Mouse (Mus musculus): ENCODE measurements at regions not wholly inside any gene's neighbourhood (a gene's known extent, or its start where the extent isn't known, plus 50 kb on each side); places are given as distances from the start of the nearest gene placed in this dataset.

DNA sequence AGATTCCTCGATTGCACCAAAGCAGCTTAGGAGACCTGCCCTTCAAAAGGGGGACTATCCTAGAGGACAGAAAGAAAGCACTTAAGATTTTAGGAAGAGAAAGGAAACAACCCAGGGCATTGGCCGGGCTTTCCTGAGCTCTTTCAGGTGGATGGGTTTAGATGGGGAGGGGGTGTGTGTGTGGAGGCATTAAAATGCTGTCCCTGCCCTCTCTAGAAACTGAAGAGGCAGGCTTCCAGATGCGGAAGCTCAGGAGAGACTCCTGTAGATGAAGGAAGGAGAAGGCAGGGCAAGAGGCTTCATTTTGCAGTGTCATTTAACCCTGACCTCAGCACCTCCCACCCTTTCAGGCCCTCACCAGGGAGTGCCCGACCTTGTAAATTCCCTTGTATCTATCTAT is 278.8 kb upstream of the Robo1 start:
- TF ChIP-seq EP300 (IDR thresholded peaks at IDR 0.05; ENCODE audit: low read depth) (no peak), CTCF (IDR thresholded peaks at IDR 0.05; ENCODE audit: low read depth) (no peak)
- ATAC-seq (ENCODE audit: insufficient read depth), result no peak
- Histone ChIP-seq H3K4me3 (ENCODE audit: insufficient read depth in 1 of 2, low read depth in 2 of 2, low read length in 2 of 2) (no peak overlapping the region), H3K36me3 (replicated peaks; ENCODE audit: control insufficient read depth, insufficient read depth, low read depth) (no peaks in the 10 kb centered on the region), H3K9me3 (ENCODE audit: control insufficient read depth, low read length) (no peaks in the 10 kb centered on the region), H3K27me3 (ENCODE audit: control insufficient read depth, insufficient read depth, low read length) (no peaks in the 10 kb centered on the region; the same call in 1 of the 2 replicates), H3K9ac (replicated peaks) (no peak overlapping the region), H3K4me1 (replicated peaks; ENCODE audit: control insufficient read depth in 2 of 2, insufficient read depth in 2 of 2, low read length in 1 of 2) (no peaks in the 10 kb centered on the region), H3K27ac (no peak overlapping the region), H3K4me2 (ENCODE audit: low read depth) (no peak overlapping the region)
- no peak for DNase-seq (ENCODE audit: low read depth in 3 of 3, low spot score in 3 of 3)
- WGBS (ENCODE audit: insufficient replicate concordance), result 3% methylated on average over 4 of the region's 4 CpGs

DNA sequence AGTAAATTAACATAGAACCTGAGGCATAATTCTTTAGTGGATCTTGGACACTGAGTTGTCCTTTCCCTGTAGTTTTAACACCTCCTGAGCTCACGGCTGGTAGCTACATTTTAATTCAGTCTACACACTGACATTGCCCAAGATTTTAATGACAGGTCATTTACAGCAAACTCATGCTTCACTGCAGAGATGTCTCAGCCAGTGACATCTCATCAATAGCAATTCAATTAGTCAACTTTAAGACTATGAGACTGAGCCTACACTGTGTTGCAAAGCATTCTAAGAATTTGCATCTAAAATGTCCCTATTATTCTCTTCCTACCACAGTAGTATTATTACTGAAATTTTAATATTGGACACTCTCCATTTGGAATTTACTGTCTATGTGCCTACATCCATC is 239.9 kb upstream of the Robo1 start:
- 56% methylated on average over 1 of the region's 1 CpGs for WGBS (ENCODE audit: insufficient replicate concordance)

GRCm38 (mm10) chr16:72069581-72069980 is 238.5 kb upstream of the Robo1 start:
- no peaks in the 10 kb centered on the region for H3K27me3 ChIP-seq (ENCODE audit: control insufficient read depth, insufficient read depth, low read length)
- H3K9ac ChIP-seq (replicated peaks), result no peak overlapping the region
- H3K4me2 ChIP-seq (ENCODE audit: low read depth), result no peak overlapping the region
- H3K4me1 ChIP-seq (replicated peaks; ENCODE audit: control insufficient read depth in 2 of 2, insufficient read depth in 2 of 2, low read length in 1 of 2), result no peaks in the 10 kb centered on the region
- H3K9me3 ChIP-seq (ENCODE audit: control insufficient read depth, low read length), result no peaks in the 10 kb centered on the region
- no peak for TF ChIP-seq EP300 (IDR thresholded peaks at IDR 0.05; ENCODE audit: low read depth)
- no peak for TF ChIP-seq CTCF (IDR thresholded peaks at IDR 0.05; ENCODE audit: low read depth)
- H3K4me3 ChIP-seq (ENCODE audit: insufficient read depth in 1 of 2, low read depth in 2 of 2, low read length in 2 of 2), result no peak overlapping the region
- no peak overlapping the region for H3K27ac ChIP-seq
- DNase-seq (ENCODE audit: low read depth in 3 of 3, low spot score in 3 of 3) (no peak), ATAC-seq (ENCODE audit: insufficient read depth) (no peak)
- no peaks in the 10 kb centered on the region for H3K36me3 ChIP-seq (replicated peaks; ENCODE audit: control insufficient read depth, insufficient read depth, low read depth)
- WGBS (ENCODE audit: insufficient replicate concordance), result 41% methylated on average over 2 of the region's 2 CpGs

More for the DNA sequence above, 239.9 kb upstream of the Robo1 start:
- Histone ChIP-seq H3K9me3 (ENCODE audit: control insufficient read depth, low read length) (no peaks in the 10 kb centered on the region), H3K9ac (replicated peaks) (no peak overlapping the region), H3K27me3 (ENCODE audit: control insufficient read depth, insufficient read depth, low read length) (no peaks in the 10 kb centered on the region), H3K36me3 (replicated peaks; ENCODE audit: control insufficient read depth, insufficient read depth, low read depth) (no peaks in the 10 kb centered on the region), H3K4me2 (ENCODE audit: low read depth) (no peak overlapping the region), H3K4me1 (replicated peaks; ENCODE audit: control insufficient read depth in 2 of 2, insufficient read depth in 2 of 2, low read length in 1 of 2) (no peaks in the 10 kb centered on the region), H3K4me3 (ENCODE audit: insufficient read depth in 1 of 2, low read depth in 2 of 2, low read length in 2 of 2) (no peak overlapping the region), H3K27ac (no peak overlapping the region)
- no peak for TF ChIP-seq CTCF (IDR thresholded peaks at IDR 0.05; ENCODE audit: low read depth)
- no peak for TF ChIP-seq EP300 (IDR thresholded peaks at IDR 0.05; ENCODE audit: low read depth)
- DNase-seq (ENCODE audit: low read depth in 3 of 3, low spot score in 3 of 3), result no peak
- no peak for ATAC-seq (ENCODE audit: insufficient read depth)

GRCm38 (mm10) chr16:72071756-72072471 is 236.2 kb upstream of the Robo1 start:
- Histone ChIP-seq H3K4me1 (replicated peaks; ENCODE audit: control insufficient read depth in 2 of 2, insufficient read depth in 2 of 2, low read length in 1 of 2) (no peaks in the 10 kb centered on the region), H3K4me3 (ENCODE audit: insufficient read depth in 1 of 2, low read depth in 2 of 2, low read length in 2 of 2) (no peak overlapping the region), H3K9me3 (ENCODE audit: control insufficient read depth, low read length) (no peaks in the 10 kb centered on the region), H3K27me3 (ENCODE audit: control insufficient read depth, insufficient read depth, low read length) (no peaks in the 10 kb centered on the region), H3K9ac (replicated peaks) (no peak overlapping the region), H3K4me2 (ENCODE audit: low read depth) (no peak overlapping the region), H3K27ac (no peak overlapping the region), H3K36me3 (replicated peaks; ENCODE audit: control insufficient read depth, insufficient read depth, low read depth) (no peaks in the 10 kb centered on the region)
- no peak for TF ChIP-seq CTCF (IDR thresholded peaks at IDR 0.05; ENCODE audit: low read depth)
- ATAC-seq (ENCODE audit: insufficient read depth) (no peak), DNase-seq (ENCODE audit: low read depth in 3 of 3, low spot score in 3 of 3) (no peak)
- 54% methylated on average over 2 of the region's 2 CpGs for WGBS (ENCODE audit: insufficient replicate concordance)

DNA sequence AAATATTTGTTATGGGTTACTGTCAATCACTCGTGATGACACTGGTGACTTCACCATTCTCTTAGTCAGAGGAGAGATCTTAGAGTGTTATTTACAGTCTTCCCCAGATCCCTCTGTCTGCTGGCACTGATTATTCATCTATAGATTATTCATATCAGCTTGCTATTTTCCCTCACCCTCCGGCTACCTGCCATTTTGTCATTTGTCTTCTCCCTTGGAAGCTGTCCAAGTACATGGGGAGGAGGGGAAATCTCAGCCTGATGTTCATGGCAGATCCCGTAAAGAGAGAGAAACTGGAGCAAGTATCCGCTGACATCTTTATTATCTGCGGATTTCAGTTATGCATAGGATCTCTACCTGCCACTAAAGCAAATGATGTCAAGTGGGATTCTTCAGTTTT is 222.9 kb upstream of the Robo1 start:
- 68% methylated on average over 5 of the region's 5 CpGs for WGBS (ENCODE audit: insufficient replicate concordance)
- no peaks in the 10 kb centered on the region for H3K9me3 ChIP-seq (ENCODE audit: control insufficient read depth, low read length)
- no peak overlapping the region for H3K4me2 ChIP-seq (ENCODE audit: low read depth)
- H3K9ac ChIP-seq (replicated peaks), result no peak overlapping the region
- H3K27me3 ChIP-seq (ENCODE audit: control insufficient read depth, insufficient read depth, low read length), result no peaks in the 10 kb centered on the region
- no peak overlapping the region for H3K27ac ChIP-seq
- no peak overlapping the region for H3K4me3 ChIP-seq (ENCODE audit: insufficient read depth in 1 of 2, low read depth in 2 of 2, low read length in 2 of 2)
- no peak for DNase-seq (ENCODE audit: low read depth in 3 of 3, low spot score in 3 of 3)
- no peaks in the 10 kb centered on the region for H3K36me3 ChIP-seq (replicated peaks; ENCODE audit: control insufficient read depth, insufficient read depth, low read depth)
- ATAC-seq (ENCODE audit: insufficient read depth), result no peak
- TF ChIP-seq EP300 (IDR thresholded peaks at IDR 0.05; ENCODE audit: low read depth), result no peak
- TF ChIP-seq CTCF (IDR thresholded peaks at IDR 0.05; ENCODE audit: low read depth), result no peak
- no peaks in the 10 kb centered on the region for H3K4me1 ChIP-seq (replicated peaks; ENCODE audit: control insufficient read depth in 2 of 2, insufficient read depth in 2 of 2, low read length in 1 of 2)
